Mouse (Mus musculus): ENCODE results near the gene Prss44. TPM values are rescaled to one million over a fixed set of nuclear protein-coding genes. Genes with fewer than 3 reads are reported as not detected.

Prss44 gene
- polyA plus RNA-seq, 1 experiment from 2014 or later, result not detected

Other genes with a start within 250 kb of the Prss44 start
- 27.2 and 27.6 TPM in 2 replicates for gene Nradd, start 189.5 kb upstream of the Prss44 start, polyA plus RNA-seq (2015; fragmentation: Nextera tagmentation; extraction: Ambion mirVana)
- gene Nbeal2, start 159.8 kb upstream of the Prss44 start, polyA plus RNA-seq (2015; fragmentation: Nextera tagmentation; extraction: Ambion mirVana), result 10.9 and 12.1 TPM in 2 replicates
- 148 and 153 TPM in 2 replicates for gene Ccdc12, start 157.5 kb upstream of the Prss44 start, polyA plus RNA-seq (2015; fragmentation: Nextera tagmentation; extraction: Ambion mirVana)
- gene Myl3, start 72.1 kb upstream of the Prss44 start, polyA plus RNA-seq (2015; fragmentation: Nextera tagmentation; extraction: Ambion mirVana), result 0.59 and 12.9 TPM in 2 replicates
- gene Pth1r, start 66.8 kb upstream of the Prss44 start, polyA plus RNA-seq (2015; fragmentation: Nextera tagmentation; extraction: Ambion mirVana), result 17.5 and 17.9 TPM in 2 replicates
- not detected in 2 replicates for gene Prss42, start 15.8 kb upstream of the Prss44 start, polyA plus RNA-seq (2015; fragmentation: Nextera tagmentation; extraction: Ambion mirVana)
- not detected in 2 replicates for gene Prss43, start 12.7 kb downstream of the Prss44 start, polyA plus RNA-seq (2015; fragmentation: Nextera tagmentation; extraction: Ambion mirVana)
- not detected in 2 replicates for gene Prss45, start 20.6 kb downstream of the Prss44 start, polyA plus RNA-seq (2015; fragmentation: Nextera tagmentation; extraction: Ambion mirVana)
- gene Prss46, start 30.5 kb downstream of the Prss44 start, polyA plus RNA-seq (2015; fragmentation: Nextera tagmentation; extraction: Ambion mirVana), result not detected in 2 replicates
- 0.36 and 0.92 TPM in 2 replicates for gene Prss50, start 44.0 kb downstream of the Prss44 start, polyA plus RNA-seq (2015; fragmentation: Nextera tagmentation; extraction: Ambion mirVana)
- 8.3 and 10.7 TPM in 2 replicates for gene Als2cl, start 65.9 kb downstream of the Prss44 start, polyA plus RNA-seq (2015; fragmentation: Nextera tagmentation; extraction: Ambion mirVana)
- gene Tmie, start 66.1 kb downstream of the Prss44 start, polyA plus RNA-seq (2015; fragmentation: Nextera tagmentation; extraction: Ambion mirVana), result 1.7 and 1.8 TPM in 2 replicates
- gene Fam240a, start 102.9 kb downstream of the Prss44 start, polyA plus RNA-seq (2015; fragmentation: Nextera tagmentation; extraction: Ambion mirVana), result not detected in 2 replicates
- gene Tdgf1, start 132.2 kb downstream of the Prss44 start, polyA plus RNA-seq (2015; fragmentation: Nextera tagmentation; extraction: Ambion mirVana), result not detected in 2 replicates
- gene Lrrc2, start 137.6 kb downstream of the Prss44 start, polyA plus RNA-seq (2015; fragmentation: Nextera tagmentation; extraction: Ambion mirVana), result 0.11 and 0.53 TPM in 2 replicates
- gene Rtp3, start 176.6 kb downstream of the Prss44 start, polyA plus RNA-seq (2015; fragmentation: Nextera tagmentation; extraction: Ambion mirVana), result 0.45 and 1.3 TPM in 2 replicates
- 39.5 and 58.3 TPM in 2 replicates for gene Ltf, start 205.3 kb downstream of the Prss44 start, polyA plus RNA-seq (2015; fragmentation: Nextera tagmentation; extraction: Ambion mirVana)
- gene Ccrl2, start 243.5 kb downstream of the Prss44 start, polyA plus RNA-seq (2015; fragmentation: Nextera tagmentation; extraction: Ambion mirVana), result 2.7 and 3.2 TPM in 2 replicates

Measured in stomach, embryonic 16.5 days (tissue).